Mouse (Mus musculus): Measurements from ENCODE around the gene Klc2. TPM values are rescaled to one million over a fixed set of nuclear protein-coding genes. Genes with fewer than 3 reads are reported as not detected.
"Not testable (repeated sequence)": the region's sequence is repeated elsewhere in the genome, so short reads cannot be mapped to it uniquely, and the experiment has no call there.

Gene Klc2
- polyA plus RNA-seq, 1 experiment from 2014 or later: 8.8 TPM

GRCm38 (mm10) chr19:5151331-5151730 is 33.0 kb upstream of the Klc2 start:
- H3K27ac ChIP-seq (replicated peaks): no peak overlapping the region
- DNase-seq (ENCODE audit: low spot score) (peak; percentile 43), ATAC-seq (ENCODE audit: low FRiP score, low TSS enrichment) (no peak)
- H3K36me3 ChIP-seq (ENCODE audit: control insufficient read depth, insufficient read depth, low read length): no peaks in the 10 kb centered on the region
- H3K27me3 ChIP-seq (ENCODE audit: control insufficient read depth, insufficient read depth, low read length): no peaks in the 10 kb centered on the region
- H3K4me2 ChIP-seq (replicated peaks; ENCODE audit: low read depth): no peak overlapping the region
- 37% methylated on average over 3 of the region's 3 CpGs for WGBS
- no peak overlapping the region for H3K9ac ChIP-seq (ENCODE audit: low read length)
- TF ChIP-seq CTCF (IDR thresholded peaks at IDR 0.05; ENCODE audit: low read depth) (peak; percentile 80), EP300 (optimal IDR thresholded peaks at IDR 0.05) (no peak)
- no peaks in the 10 kb centered on the region for H3K9me3 ChIP-seq (ENCODE audit: control insufficient read depth, low read length)
- H3K4me1 ChIP-seq (replicated peaks; ENCODE audit: control insufficient read depth, insufficient read depth): no peaks in the 10 kb centered on the region
- H3K4me3 ChIP-seq (ENCODE audit: low read depth, low read length): no peak overlapping the region

DNA sequence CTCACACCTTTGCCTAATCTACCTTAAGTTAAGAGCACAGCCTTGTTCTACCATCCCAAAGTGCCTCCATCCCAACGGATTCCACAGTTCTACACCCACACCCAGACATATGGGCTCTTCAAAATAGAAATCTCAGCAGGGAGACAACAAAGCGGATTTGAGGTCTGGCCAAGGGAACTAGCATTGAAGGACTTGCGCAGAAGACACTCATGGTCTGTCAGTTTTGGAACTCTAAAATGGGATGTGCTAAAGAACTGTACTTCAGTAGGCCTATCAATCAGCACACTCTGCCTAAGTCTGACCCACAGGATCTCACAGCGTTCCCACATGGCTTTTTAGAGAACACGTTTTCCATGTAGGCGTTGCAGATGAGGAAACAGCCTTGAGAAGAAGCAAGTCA is 32.0 kb upstream of the Klc2 start:
- Histone ChIP-seq H3K27me3 (ENCODE audit: control insufficient read depth, insufficient read depth, low read length) (no peaks in the 10 kb centered on the region), H3K36me3 (ENCODE audit: control insufficient read depth, insufficient read depth, low read length) (no peaks in the 10 kb centered on the region), H3K4me2 (replicated peaks; ENCODE audit: low read depth) (no peak overlapping the region), H3K9me3 (ENCODE audit: control insufficient read depth, low read length) (no peaks in the 10 kb centered on the region), H3K9ac (ENCODE audit: low read length) (no peak overlapping the region), H3K4me1 (replicated peaks; ENCODE audit: control insufficient read depth, insufficient read depth) (no peaks in the 10 kb centered on the region), H3K27ac (replicated peaks) (no peak overlapping the region), H3K4me3 (ENCODE audit: low read depth, low read length) (no peak overlapping the region)
- DNase-seq (ENCODE audit: low spot score) (no peak), ATAC-seq (ENCODE audit: low FRiP score, low TSS enrichment) (no peak)
- TF ChIP-seq EP300 (optimal IDR thresholded peaks at IDR 0.05): no peak
- no peak for TF ChIP-seq CTCF (IDR thresholded peaks at IDR 0.05; ENCODE audit: low read depth)
- WGBS: 95% methylated on average over 6 of the region's 6 CpGs

GRCm38 (mm10) chr19:5149041-5149440 is 30.7 kb upstream of the Klc2 start:
- 67% methylated on average over 5 of the region's 6 CpGs for WGBS
- H3K27ac ChIP-seq (replicated peaks); H3K4me1 ChIP-seq (replicated peaks; ENCODE audit: control insufficient read depth, insufficient read depth); H3K27me3 ChIP-seq (ENCODE audit: control insufficient read depth, insufficient read depth, low read length); H3K36me3 ChIP-seq (ENCODE audit: control insufficient read depth, insufficient read depth, low read length); H3K9me3 ChIP-seq (ENCODE audit: control insufficient read depth, low read length); H3K4me3 ChIP-seq (ENCODE audit: low read depth, low read length); H3K9ac ChIP-seq (ENCODE audit: low read length); H3K4me2 ChIP-seq (replicated peaks; ENCODE audit: low read depth): not testable (repeated sequence)
- ATAC-seq (ENCODE audit: low FRiP score, low TSS enrichment) (peak; percentile 77), DNase-seq (ENCODE audit: low spot score) (peak; percentile 30)

DNA sequence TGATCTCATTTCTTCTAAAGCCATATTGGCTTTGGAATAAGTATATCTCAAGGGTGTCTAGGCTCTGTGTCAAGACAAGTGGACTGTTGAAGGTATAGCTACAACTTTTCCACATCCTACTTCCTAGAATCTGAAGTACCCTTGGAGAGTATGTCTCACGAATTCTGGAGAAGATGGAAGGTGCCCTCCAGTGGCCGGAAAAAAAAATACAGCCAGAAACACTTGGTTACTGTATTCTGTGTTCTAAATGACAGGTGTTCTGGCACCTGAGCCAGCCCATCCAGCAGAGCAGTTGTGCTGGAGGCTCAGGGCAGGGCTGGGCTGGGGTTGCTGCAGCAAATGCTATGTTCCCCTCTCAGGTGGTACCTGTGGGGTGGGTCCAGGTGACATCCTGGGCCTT is 21.3 kb upstream of the Klc2 start:
- ATAC-seq (ENCODE audit: low FRiP score, low TSS enrichment): peak; percentile 40
- H3K9ac ChIP-seq (ENCODE audit: low read length): no peak overlapping the region
- whole genome bisulfite sequencing: 8% methylated on average over 2 of the region's 2 CpGs
- no peaks in the 10 kb centered on the region for H3K27me3 ChIP-seq (ENCODE audit: control insufficient read depth, insufficient read depth, low read length)
- H3K9me3 ChIP-seq (ENCODE audit: control insufficient read depth, low read length): no peaks in the 10 kb centered on the region
- H3K4me3 ChIP-seq (ENCODE audit: low read depth, low read length): no peak overlapping the region
- peaks cover 12% of the 10 kb centered on the region for H3K36me3 ChIP-seq (ENCODE audit: control insufficient read depth, insufficient read depth, low read length)
- H3K27ac ChIP-seq (replicated peaks): no peak overlapping the region
- no peak overlapping the region for H3K4me2 ChIP-seq (replicated peaks; ENCODE audit: low read depth)
- peak; percentile 71 for DNase-seq (ENCODE audit: low spot score)
- no peaks in the 10 kb centered on the region for H3K4me1 ChIP-seq (replicated peaks; ENCODE audit: control insufficient read depth, insufficient read depth)
- TF ChIP-seq CTCF (IDR thresholded peaks at IDR 0.05; ENCODE audit: low read depth) (peak; percentile 82), EP300 (optimal IDR thresholded peaks at IDR 0.05) (no peak)

DNA sequence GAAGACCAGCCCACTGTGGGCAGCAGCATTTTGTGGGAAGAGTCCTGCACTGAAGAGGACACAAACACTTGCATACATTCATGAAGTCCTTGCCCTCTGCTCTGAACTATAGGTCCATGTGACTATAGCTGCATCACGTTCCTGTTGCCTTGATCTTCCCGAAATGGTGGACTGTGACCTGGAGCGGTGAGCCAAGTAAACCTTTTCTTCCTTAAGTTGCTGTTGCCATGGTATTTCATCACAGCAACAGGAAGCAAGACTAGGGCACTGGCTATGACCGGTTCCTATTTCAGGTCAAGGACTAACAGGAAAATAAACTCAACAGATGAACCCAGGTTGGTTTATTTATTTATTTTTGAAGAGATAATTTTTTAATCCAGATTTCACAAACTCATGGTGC is 12.9 kb upstream of the Klc2 start:
- Histone ChIP-seq H3K36me3 (ENCODE audit: control insufficient read depth, insufficient read depth, low read length) (peaks cover 2% of the 10 kb centered on the region; the same call in 1 of the 2 replicates), H3K4me2 (replicated peaks; ENCODE audit: low read depth) (no peak overlapping the region), H3K9ac (ENCODE audit: low read length) (no peak overlapping the region), H3K9me3 (ENCODE audit: control insufficient read depth, low read length) (no peaks in the 10 kb centered on the region), H3K4me1 (replicated peaks; ENCODE audit: control insufficient read depth, insufficient read depth) (no peaks in the 10 kb centered on the region), H3K27ac (replicated peaks) (no peak overlapping the region), H3K4me3 (ENCODE audit: low read depth, low read length) (no peak overlapping the region), H3K27me3 (ENCODE audit: control insufficient read depth, insufficient read depth, low read length) (no peaks in the 10 kb centered on the region)
- ATAC-seq (ENCODE audit: low FRiP score, low TSS enrichment): no peak
- DNase-seq (ENCODE audit: low spot score): no peak
- 77% methylated on average over 4 of the region's 4 CpGs for WGBS
- no peak for TF ChIP-seq EP300 (optimal IDR thresholded peaks at IDR 0.05)
- TF ChIP-seq CTCF (IDR thresholded peaks at IDR 0.05; ENCODE audit: low read depth): no peak

DNA sequence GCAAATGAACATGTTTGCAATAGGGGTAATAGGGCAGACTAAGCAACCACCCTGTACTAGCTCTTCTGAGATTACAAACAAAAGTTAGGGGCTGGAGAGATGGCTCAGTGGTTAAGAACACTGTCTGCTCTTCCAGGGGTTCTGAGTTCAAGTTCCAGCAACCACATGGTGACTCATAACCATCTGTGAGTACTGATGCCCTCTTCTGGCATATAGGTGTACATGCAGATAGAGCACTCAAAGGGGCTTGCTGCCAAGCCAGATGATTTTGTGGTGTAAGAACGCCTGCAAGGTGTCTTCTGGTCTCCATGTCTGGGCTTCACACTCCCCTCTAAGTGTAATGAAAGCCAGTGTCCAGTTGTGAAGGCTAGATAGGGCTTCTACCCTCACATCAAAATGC is 11.4 kb upstream of the Klc2 start:
- no peak for DNase-seq (ENCODE audit: low spot score)
- TF ChIP-seq EP300 (optimal IDR thresholded peaks at IDR 0.05) (no peak), CTCF (IDR thresholded peaks at IDR 0.05; ENCODE audit: low read depth) (peak; percentile 61)
- Histone ChIP-seq H3K9ac (ENCODE audit: low read length) (no peak overlapping the region), H3K27ac (replicated peaks) (no peak overlapping the region), H3K4me3 (ENCODE audit: low read depth, low read length) (no peak overlapping the region), H3K27me3 (ENCODE audit: control insufficient read depth, insufficient read depth, low read length) (no peaks in the 10 kb centered on the region), H3K36me3 (ENCODE audit: control insufficient read depth, insufficient read depth, low read length) (no peaks in the 10 kb centered on the region), H3K4me2 (replicated peaks; ENCODE audit: low read depth) (no peak overlapping the region), H3K9me3 (ENCODE audit: control insufficient read depth, low read length) (no peaks in the 10 kb centered on the region), H3K4me1 (replicated peaks; ENCODE audit: control insufficient read depth, insufficient read depth) (no peaks in the 10 kb centered on the region)
- WGBS: 38% methylated on average over 1 of the region's 1 CpGs
- no peak for ATAC-seq (ENCODE audit: low FRiP score, low TSS enrichment)
